Mouse (Mus musculus): ENCODE measurements around the gene Kmt5b. TPM values are rescaled to one million over a fixed set of nuclear protein-coding genes. Genes with fewer than 3 reads are reported as not detected.

The Kmt5b gene
- 38.3 and 39.5 TPM in 2 replicates for polyA plus RNA-seq (2015; fragmentation: Nextera tagmentation; extraction: Ambion mirVana)

DNA sequence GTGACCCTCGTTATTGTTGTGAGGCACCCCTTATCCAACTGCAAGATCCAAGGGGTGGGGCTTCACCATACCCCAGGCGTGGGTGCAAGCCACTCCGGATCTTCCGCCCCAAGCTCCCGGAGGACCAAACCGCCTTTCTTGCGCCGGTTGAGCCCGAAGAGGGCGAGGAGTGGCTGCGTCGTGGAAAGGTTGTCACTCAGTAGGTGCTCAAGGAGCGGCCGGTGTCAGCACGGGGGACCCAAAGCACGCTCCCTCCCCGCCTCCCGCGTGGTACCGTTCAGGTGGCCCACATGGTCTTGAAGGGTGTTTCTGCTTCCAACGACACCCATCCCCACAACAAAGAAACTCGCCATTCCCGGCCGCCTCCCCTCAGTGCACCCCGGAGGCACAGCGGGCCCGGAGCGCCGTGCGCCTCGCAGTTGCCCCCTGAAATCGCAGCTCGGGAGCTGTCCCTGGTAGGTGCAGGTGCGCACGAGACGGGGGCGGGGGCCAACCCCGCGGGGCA, at the start of gene Kmt5b:
Gene Kmt5b (plus strand): TSS at position 146 of the 505 bp plus-strand sequence.
- Histone ChIP-seq H3K4me2 (peak within 1 kb of the TSS; percentile 91), H3K27me3 (replicated peaks) (no peaks in the 10 kb centered on the region), H3K4me1 (peaks cover 39% of the 10 kb centered on the region), H3K9me3 (replicated peaks) (no peaks in the 10 kb centered on the region), H3K36me3 (no peaks in the 10 kb centered on the region), H3K27ac (replicated peaks) (peak within 1 kb of the TSS; percentile 100), H3K9ac (replicated peaks) (peak within 1 kb of the TSS; percentile 100), H3K4me3 (replicated peaks) (peak within 1 kb of the TSS; percentile 97)
- ATAC-seq (ENCODE audit: low FRiP score): peak; percentile 32
- WGBS: under 1% methylated on average over 39 of the region's 39 CpGs

DNA sequence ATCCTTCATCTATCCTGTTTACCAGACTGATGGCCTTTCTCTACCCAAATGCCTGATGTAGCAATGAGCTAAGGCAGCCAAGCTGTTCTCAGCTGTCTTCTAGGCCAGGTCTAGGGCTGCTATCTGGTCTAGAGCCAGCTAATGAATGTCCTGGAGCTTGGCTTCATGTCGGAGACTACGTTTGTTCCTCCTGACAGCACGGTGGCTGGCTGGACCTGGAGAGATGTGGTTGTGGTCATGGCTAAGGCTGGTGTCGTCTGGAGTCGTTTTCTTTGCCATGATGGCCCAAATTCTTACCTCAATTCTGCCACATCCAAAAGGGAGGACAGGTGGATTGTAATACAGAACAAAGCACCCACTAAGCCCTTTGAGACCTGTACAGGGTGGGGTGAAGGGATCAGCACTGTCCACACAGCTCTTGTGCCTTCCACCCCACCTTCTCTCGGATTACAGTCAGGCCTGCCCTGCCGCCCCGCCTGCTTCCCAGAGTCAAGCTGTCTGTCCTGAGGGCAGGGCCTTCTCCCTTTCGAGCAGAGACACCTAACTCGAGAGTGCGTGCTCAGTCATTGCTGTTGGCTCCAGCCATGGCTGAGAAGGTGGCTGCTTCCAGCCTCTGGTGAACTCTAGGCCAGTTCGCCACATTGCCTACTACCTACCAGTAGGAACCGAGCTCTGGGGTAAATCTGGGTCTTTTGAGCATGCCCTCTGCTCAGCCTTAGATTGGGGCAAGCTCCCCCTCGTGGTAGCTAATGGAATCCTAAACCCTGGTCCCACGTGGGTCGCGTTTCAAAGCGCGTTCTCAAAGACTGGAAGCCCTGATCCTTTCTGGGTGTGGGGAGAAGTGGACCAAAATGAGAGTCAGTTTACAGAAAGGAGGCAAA, 48.5 kb upstream of the Kmt5b start:
- Histone ChIP-seq H3K36me3 (peaks cover 32% of the 10 kb centered on the region), H3K9ac (replicated peaks) (peak overlapping the region; percentile 28; the same call in 1 of the 2 replicates), H3K27ac (replicated peaks) (no peak overlapping the region), H3K4me1 (peaks cover 10% of the 10 kb centered on the region), H3K27me3 (replicated peaks) (no peaks in the 10 kb centered on the region), H3K4me2 (peak overlapping the region; percentile 85), H3K9me3 (replicated peaks) (no peaks in the 10 kb centered on the region), H3K4me3 (replicated peaks) (peak overlapping the region; percentile 39)
- peak; percentile 62; the same call in 1 of the 2 replicates for ATAC-seq (ENCODE audit: low FRiP score)
- WGBS: 39% methylated on average over 19 of the region's 19 CpGs

DNA sequence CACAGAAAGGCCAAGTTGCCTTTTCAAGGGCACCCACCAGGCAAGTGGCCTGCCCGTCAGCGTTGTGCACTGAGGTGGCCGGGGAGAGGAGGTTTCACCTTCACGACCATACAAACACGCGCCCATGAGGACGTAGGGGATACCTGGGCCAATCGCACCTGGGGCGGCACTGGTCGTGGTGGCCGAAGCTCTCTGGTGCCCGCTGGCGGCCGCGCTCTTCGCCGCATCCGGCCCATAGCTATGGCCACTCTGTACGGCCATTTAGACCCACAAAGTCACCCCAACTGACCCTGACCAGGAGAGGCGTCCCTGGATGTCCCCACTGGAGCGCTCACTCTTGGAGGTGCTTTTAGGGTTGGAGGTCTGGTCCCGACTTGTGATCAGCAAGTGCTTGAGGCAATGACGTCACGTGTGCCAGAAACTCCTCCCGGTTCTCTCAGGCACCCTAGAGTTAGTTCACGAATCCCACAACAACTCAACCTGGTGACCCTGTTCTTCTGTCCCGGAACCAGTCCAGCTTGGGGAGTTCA, 47.8 kb upstream of the Kmt5b start:
- H3K36me3 ChIP-seq: peaks cover 30% of the 10 kb centered on the region
- peak; percentile 36 for ATAC-seq (ENCODE audit: low FRiP score)
- peak overlapping the region; percentile 39 for H3K4me3 ChIP-seq (replicated peaks)
- whole genome bisulfite sequencing: 4% methylated on average over 27 of the region's 27 CpGs
- H3K9ac ChIP-seq (replicated peaks): peak overlapping the region; percentile 28
- H3K27me3 ChIP-seq (replicated peaks): no peaks in the 10 kb centered on the region
- H3K27ac ChIP-seq (replicated peaks): no peak overlapping the region
- peak overlapping the region; percentile 85 for H3K4me2 ChIP-seq
- H3K9me3 ChIP-seq (replicated peaks): no peaks in the 10 kb centered on the region
- H3K4me1 ChIP-seq: peaks cover 10% of the 10 kb centered on the region

DNA sequence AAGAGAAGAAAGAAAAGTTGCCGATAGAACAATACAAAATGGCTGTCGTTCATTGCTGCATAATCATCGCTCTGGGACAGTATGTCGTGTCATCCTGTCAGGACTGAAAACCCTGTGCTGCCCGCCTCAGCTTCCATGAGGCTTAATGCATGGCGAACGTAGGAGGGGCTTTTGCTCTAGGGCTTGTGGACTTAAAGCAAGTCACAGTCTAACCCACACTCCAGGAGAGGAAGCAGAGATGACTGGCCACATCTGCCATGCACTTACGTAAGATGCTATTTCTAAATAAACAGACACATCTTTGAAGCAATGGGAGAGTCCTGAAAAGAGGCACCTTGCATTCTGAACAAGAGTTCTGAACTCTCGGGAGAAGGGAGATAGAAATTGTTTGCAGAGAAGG, 44.1 kb upstream of the Kmt5b start:
- 96% methylated on average over 9 of the region's 9 CpGs for WGBS
- no peak overlapping the region for H3K9ac ChIP-seq (replicated peaks)
- no peaks in the 10 kb centered on the region for H3K9me3 ChIP-seq (replicated peaks)
- no peak for ATAC-seq (ENCODE audit: low FRiP score)
- no peaks in the 10 kb centered on the region for H3K27me3 ChIP-seq (replicated peaks)
- H3K4me1 ChIP-seq: peaks cover 10% of the 10 kb centered on the region
- H3K27ac ChIP-seq (replicated peaks): no peak overlapping the region
- no peak overlapping the region for H3K4me2 ChIP-seq
- no peak overlapping the region for H3K4me3 ChIP-seq (replicated peaks)
- H3K36me3 ChIP-seq: no peaks in the 10 kb centered on the region

DNA sequence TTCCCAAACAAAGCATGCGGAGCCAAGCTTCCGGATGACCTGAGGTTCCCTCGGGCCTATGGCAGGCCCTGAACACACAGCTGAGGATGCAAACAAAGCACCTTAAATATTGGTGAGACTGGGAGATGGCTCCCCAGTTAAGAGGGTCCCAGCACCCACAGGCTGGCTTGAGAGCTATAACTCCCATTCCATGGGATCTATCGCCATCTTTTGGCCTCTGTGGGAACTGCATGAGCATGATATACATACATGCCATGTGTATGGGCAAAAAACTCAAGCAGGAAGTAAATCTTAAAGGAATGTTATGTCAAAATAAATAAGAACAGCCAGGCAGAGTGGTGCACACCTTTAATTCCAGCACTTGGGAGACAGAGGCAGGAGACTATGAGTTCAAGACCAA, 43.3 kb upstream of the Kmt5b start:
- Histone ChIP-seq H3K4me2 (no peak overlapping the region), H3K27ac (replicated peaks) (no peak overlapping the region), H3K27me3 (replicated peaks) (no peaks in the 10 kb centered on the region), H3K9me3 (replicated peaks) (no peaks in the 10 kb centered on the region), H3K4me3 (replicated peaks) (no peak overlapping the region), H3K4me1 (peaks cover 7% of the 10 kb centered on the region), H3K9ac (replicated peaks) (no peak overlapping the region), H3K36me3 (no peaks in the 10 kb centered on the region)
- no peak for ATAC-seq (ENCODE audit: low FRiP score)
- WGBS: 83% methylated on average over 4 of the region's 4 CpGs

DNA sequence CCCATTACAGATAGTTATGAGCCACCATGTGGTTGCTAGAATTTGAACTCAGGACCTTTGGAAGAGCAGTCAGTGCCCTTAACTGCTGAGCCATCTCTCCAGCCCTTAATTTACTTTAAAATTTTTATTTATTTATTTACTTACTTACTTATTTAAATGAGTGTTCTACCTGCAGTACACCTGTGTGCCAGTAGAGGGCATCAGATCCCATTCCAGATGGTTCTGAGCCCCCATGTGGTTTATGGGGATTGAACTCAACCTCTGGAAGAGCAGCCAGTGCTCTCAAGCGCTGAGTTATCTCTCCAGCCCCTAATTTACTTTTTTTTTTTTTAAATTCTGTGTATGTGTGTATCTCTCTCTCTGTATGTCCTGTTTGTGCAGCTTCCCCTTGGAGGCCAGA, 42.4 kb upstream of the Kmt5b start:
- no peaks in the 10 kb centered on the region for H3K9me3 ChIP-seq (replicated peaks)
- WGBS: 11% methylated on average over 1 of the region's 1 CpGs
- no peaks in the 10 kb centered on the region for H3K36me3 ChIP-seq
- no peak overlapping the region for H3K4me3 ChIP-seq (replicated peaks)
- H3K4me2 ChIP-seq: no peak overlapping the region
- no peak for ATAC-seq (ENCODE audit: low FRiP score)
- no peaks in the 10 kb centered on the region for H3K4me1 ChIP-seq
- no peak overlapping the region for H3K9ac ChIP-seq (replicated peaks)
- H3K27me3 ChIP-seq (replicated peaks): no peaks in the 10 kb centered on the region
- H3K27ac ChIP-seq (replicated peaks): no peak overlapping the region

DNA sequence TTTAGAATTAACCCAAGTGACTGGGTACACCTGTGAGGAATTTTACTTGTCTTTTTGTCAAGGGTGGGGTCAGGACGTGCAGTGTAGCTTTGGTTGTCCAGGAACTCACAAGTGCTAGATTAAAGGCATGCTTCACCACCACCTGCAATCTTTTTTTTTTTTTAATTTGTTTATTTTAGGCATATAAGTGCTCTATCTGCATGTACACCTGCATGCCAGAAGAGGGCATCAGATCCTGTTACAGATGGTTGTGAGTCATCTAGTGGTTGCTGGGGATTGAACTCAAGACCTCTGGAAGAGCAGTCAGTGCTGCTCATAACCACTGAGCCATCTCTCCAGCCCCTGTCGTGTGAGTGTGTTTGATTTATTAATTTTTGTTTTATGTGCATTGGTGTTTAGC, 38.3 kb upstream of the Kmt5b start:
- no peak overlapping the region for H3K27ac ChIP-seq (replicated peaks)
- H3K4me3 ChIP-seq (replicated peaks): no peak overlapping the region
- no peaks in the 10 kb centered on the region for H3K27me3 ChIP-seq (replicated peaks)
- H3K4me2 ChIP-seq: no peak overlapping the region
- ATAC-seq (ENCODE audit: low FRiP score): no peak
- H3K9me3 ChIP-seq (replicated peaks): no peaks in the 10 kb centered on the region
- no peak overlapping the region for H3K9ac ChIP-seq (replicated peaks)
- no peaks in the 10 kb centered on the region for H3K36me3 ChIP-seq
- no peaks in the 10 kb centered on the region for H3K4me1 ChIP-seq
- WGBS: 73% methylated on average over 2 of the region's 2 CpGs

DNA sequence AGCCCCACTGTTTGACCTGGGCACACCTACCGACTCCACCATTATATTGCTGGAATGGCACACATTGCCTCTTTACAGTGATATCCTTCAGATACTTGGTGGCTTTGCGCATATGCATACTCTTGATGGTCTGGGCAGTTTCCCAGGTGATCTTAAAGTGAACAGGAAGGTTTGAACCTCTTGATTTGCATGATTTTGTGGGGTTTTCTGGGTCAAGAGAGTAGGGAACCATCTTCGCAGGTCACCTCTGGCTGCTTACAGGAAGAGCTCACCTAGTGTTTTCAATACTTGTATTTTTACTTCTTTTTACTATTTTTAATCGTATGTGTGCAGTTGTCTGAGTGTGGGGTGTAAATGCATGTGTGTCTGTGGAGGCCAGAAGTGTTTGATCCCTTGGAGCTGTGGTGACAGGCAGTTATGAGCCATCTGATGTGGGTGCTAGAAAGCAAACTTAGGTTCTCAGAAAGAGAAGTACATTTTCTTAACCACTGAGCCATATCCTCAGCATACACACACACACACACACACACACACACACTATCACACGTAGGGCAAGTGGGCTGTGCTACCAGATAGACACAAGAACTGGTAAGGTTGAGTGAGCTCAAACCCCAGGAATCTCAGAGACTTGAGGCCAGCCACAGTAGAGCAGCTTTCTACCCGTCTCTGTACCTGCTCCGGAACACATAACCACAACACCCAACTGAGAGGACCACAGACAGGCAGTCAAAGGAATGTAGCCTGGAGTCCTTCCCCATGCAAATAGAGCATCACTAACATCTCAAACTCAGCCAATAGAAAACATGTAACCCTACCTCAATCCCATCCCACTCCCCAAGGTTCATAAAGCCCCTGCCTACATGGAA, 36.2 kb upstream of the Kmt5b start:
- H3K27me3 ChIP-seq (replicated peaks): no peaks in the 10 kb centered on the region
- WGBS: 88% methylated on average over 7 of the region's 7 CpGs
- ATAC-seq (ENCODE audit: low FRiP score): no peak
- no peaks in the 10 kb centered on the region for H3K9me3 ChIP-seq (replicated peaks)
- H3K4me1 ChIP-seq: no peaks in the 10 kb centered on the region
- H3K4me2 ChIP-seq: no peak overlapping the region
- H3K9ac ChIP-seq (replicated peaks): no peak overlapping the region
- no peak overlapping the region for H3K27ac ChIP-seq (replicated peaks)
- H3K36me3 ChIP-seq: no peaks in the 10 kb centered on the region
- no peak overlapping the region for H3K4me3 ChIP-seq (replicated peaks)

DNA sequence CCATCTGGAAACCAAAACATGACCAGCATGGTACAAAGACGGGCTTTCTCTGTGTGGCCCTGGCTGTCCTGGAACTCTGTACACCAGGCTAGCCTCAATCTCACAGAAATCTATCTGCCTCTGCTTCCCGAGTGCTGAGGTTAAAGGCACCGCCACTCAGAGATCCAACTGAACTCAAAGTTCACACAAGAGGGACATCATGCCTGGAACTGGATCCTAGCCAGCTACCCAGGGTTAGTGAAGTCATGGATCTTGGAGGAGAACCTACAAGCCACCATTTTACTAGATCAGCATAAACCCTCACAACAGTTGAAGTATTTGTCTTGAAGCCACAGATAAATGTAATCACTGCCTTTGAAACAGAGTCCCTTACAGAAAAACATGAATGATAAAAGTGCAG, 31.2 kb upstream of the Kmt5b start:
- ATAC-seq (ENCODE audit: low FRiP score): no peak
- Histone ChIP-seq H3K9ac (replicated peaks) (no peak overlapping the region), H3K27ac (replicated peaks) (no peak overlapping the region), H3K27me3 (replicated peaks) (no peaks in the 10 kb centered on the region), H3K4me2 (no peak overlapping the region), H3K36me3 (no peaks in the 10 kb centered on the region), H3K9me3 (replicated peaks) (no peaks in the 10 kb centered on the region), H3K4me1 (peaks cover 1% of the 10 kb centered on the region; the same call in 1 of the 2 replicates), H3K4me3 (replicated peaks) (no peak overlapping the region)
- WGBS: 90% methylated on average over 3 of the region's 3 CpGs

DNA sequence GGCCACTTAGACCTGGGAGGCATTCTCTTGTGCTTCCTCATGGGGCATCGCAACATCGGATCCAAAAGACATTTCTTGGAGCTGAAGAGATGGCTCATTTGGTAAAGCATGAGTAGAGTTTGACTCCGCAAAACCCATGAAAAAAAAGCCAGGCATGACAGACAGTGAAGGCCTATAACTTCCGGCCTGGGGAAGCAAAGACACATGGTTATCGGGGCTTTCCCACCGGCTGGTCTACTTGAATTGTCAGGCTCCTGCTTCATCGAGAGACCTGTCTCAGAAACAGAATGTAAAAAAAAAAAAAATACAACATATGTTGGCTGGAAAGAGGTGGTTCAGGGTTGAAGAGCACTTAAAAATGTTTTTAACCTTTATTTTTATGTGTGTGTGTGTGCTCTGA, 27.6 kb upstream of the Kmt5b start:
- Histone ChIP-seq H3K27me3 (replicated peaks) (no peaks in the 10 kb centered on the region), H3K9ac (replicated peaks) (no peak overlapping the region), H3K9me3 (replicated peaks) (no peaks in the 10 kb centered on the region), H3K27ac (replicated peaks) (no peak overlapping the region), H3K4me1 (peaks cover 19% of the 10 kb centered on the region), H3K36me3 (no peaks in the 10 kb centered on the region), H3K4me3 (replicated peaks) (no peak overlapping the region), H3K4me2 (no peak overlapping the region)
- 94% methylated on average over 7 of the region's 7 CpGs for WGBS
- no peak for ATAC-seq (ENCODE audit: low FRiP score)

DNA sequence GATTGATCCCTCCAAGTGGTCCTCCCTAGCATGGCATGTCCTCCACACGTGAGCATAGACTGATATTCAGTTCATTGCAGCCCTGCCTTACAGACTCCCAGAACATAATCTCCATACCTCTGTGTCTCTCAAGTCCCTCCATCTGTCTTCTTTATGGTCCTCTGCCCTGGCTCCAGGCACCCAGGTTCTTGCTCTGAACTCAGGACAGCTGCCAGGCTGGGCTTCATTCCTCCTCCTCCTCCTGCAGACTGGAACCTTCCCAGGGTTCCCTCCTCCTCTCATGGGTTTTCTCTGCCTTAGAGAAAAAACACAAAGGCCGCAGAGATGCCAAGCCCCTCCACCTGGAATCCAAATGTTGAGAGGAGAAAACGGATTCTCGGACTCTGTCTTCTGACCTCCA, 24.5 kb upstream of the Kmt5b start:
- ATAC-seq (ENCODE audit: low FRiP score): peak; percentile 39; the same call in 1 of the 2 replicates
- Histone ChIP-seq H3K4me1 (peaks cover 19% of the 10 kb centered on the region), H3K36me3 (no peaks in the 10 kb centered on the region), H3K4me2 (peak overlapping the region; percentile 68), H3K9me3 (replicated peaks) (no peaks in the 10 kb centered on the region), H3K27ac (replicated peaks) (peak overlapping the region; percentile 73), H3K4me3 (replicated peaks) (peak overlapping the region; percentile 5; the same call in 1 of the 2 replicates), H3K9ac (replicated peaks) (no peak overlapping the region), H3K27me3 (replicated peaks) (no peaks in the 10 kb centered on the region)
- 35% methylated on average over 4 of the region's 4 CpGs for WGBS

All from neural tube, embryonic 15.5 days (tissue).